Mouse (Mus musculus) forelimb bud, embryonic 11.5 days (tissue): ENCODE measurements around the gene 1700017N19Rik.
A peak's percentile ranks its signal among the peaks of the same experiment; 100 is the strongest.
"Not testable (repeated sequence)": the region's sequence is repeated elsewhere in the genome, so short reads cannot be mapped to it uniquely, and the experiment has no call there.

Experiments used
- DNase-seq: peaks from one replicate; pipeline ENCODE4 v3.0.0-alpha.2; 2012; ENCODE audit warnings: low read depth, low spot score

The 1700017N19Rik gene

GRCm38 (mm10) chr10:100590323-100590722 lies at the start of gene 1700017N19Rik, which contains the start of gene 4930430F08Rik:
Gene 1700017N19Rik, plus strand, starts transcription at chr10:100590484.
Gene 4930430F08Rik, minus strand, starts transcription at chr10:100590423.
- no peak for DNase-seq

- no peak for DNase-seq
Measured at GRCm38 (mm10) chr10:100556566-100557175, 33.6 kb upstream of the 1700017N19Rik start.

GRCm38 (mm10) chr10:100560194-100560883 lies 29.9 kb upstream of the 1700017N19Rik start:
- DNase-seq, result not testable (repeated sequence)

- DNase-seq, result no peak
Measured at GRCm38 (mm10) chr10:100564112-100564511, 26.2 kb upstream of the 1700017N19Rik start.

GRCm38 (mm10) chr10:100571707-100572106 lies 18.6 kb upstream of the 1700017N19Rik start:
- DNase-seq, result no peak

GRCm38 (mm10) chr10:100574505-100575149 lies 15.7 kb upstream of the 1700017N19Rik start:
- no peak for DNase-seq

GRCm38 (mm10) chr10:100575294-100575693 lies 15.0 kb upstream of the 1700017N19Rik start:
- DNase-seq, result no peak

GRCm38 (mm10) chr10:100584178-100584577 lies 6.1 kb upstream of the 1700017N19Rik start:
- no peak for DNase-seq

- DNase-seq, result no peak
Measured at GRCm38 (mm10) chr10:100588524-100588923, 1.8 kb upstream of the 1700017N19Rik start.

GRCm38 (mm10) chr10:100588932-100589388 lies 1.3 kb upstream of the 1700017N19Rik start:
- DNase-seq, result peak; percentile 91

- DNase-seq, result no peak
Measured at GRCm38 (mm10) chr10:100598339-100598738, 8.1 kb downstream of the 1700017N19Rik start.

- DNase-seq, result no peak
Measured at GRCm38 (mm10) chr10:100603511-100603910, 13.2 kb downstream of the 1700017N19Rik start.

GRCm38 (mm10) chr10:100604254-100604653 lies 14.0 kb downstream of the 1700017N19Rik start:
- DNase-seq, result no peak

- no peak for DNase-seq
Measured at GRCm38 (mm10) chr10:100617233-100617903, 27.1 kb downstream of the 1700017N19Rik start.

GRCm38 (mm10) chr10:100619474-100619873 lies 29.2 kb downstream of the 1700017N19Rik start:
- DNase-seq, result no peak

GRCm38 (mm10) chr10:100620040-100620439 lies 29.8 kb downstream of the 1700017N19Rik start:
- DNase-seq, result no peak

GRCm38 (mm10) chr10:100622494-100622893 lies 32.2 kb downstream of the 1700017N19Rik start:
- no peak for DNase-seq

- DNase-seq, result peak; percentile 75
Measured at GRCm38 (mm10) chr10:100629762-100630438, 39.6 kb downstream of the 1700017N19Rik start.

GRCm38 (mm10) chr10:100642887-100643286 lies 52.6 kb downstream of the 1700017N19Rik start:
- no peak for DNase-seq

- DNase-seq, result peak; percentile 14
Measured at GRCm38 (mm10) chr10:100645331-100645935, 55.1 kb downstream of the 1700017N19Rik start.

GRCm38 (mm10) chr10:100654183-100654582 lies 63.9 kb downstream of the 1700017N19Rik start:
- DNase-seq, result no peak
